Mouse (Mus musculus) kidney, adult 2 months (tissue): ENCODE measurements at regions not wholly inside any gene's neighbourhood (a gene's known extent, or its start where the extent isn't known, plus 50 kb on each side); places are given as distances from the start of the nearest gene placed in this dataset.

Experiments
- CTCF ChIP-seq: fragments of 200-500 bp; conservative IDR thresholded peaks from 2 replicates; pipeline ENCODE4 v1.5.1; 2011; ENCODE audit warnings: low read depth, mild to moderate bottlenecking, control low read depth, low read length, moderate library complexity, mixed read lengths; ENCODE audit not compliant: insufficient read depth, insufficient read length
- POLR2A ChIP-seq: fragments of 200-500 bp; IDR thresholded peaks from one replicate; pipeline ENCODE4 v1.6.1; 2011; ENCODE audit warnings: low read depth, low read length, control low read depth

DNA sequence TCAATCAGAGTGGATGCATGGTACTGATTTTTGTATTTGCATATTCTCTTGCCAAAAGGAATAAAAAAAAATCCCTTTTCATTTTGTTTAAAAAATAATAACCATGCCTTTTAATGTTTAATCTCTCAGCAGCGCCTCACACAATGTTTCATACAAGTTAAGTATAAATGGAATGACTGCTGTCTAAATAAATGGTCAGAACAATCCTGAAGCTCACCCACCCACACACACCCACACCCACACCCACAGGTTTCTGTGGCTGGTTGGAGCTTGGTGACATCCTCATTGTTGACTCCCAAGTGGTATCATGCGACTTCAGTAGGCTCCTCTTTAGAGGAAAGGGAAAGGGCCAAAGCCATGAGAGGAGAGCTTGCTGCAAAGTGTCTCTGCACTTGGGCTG lies 361.6 kb upstream of the Arid1b start:
- TF ChIP-seq CTCF (no peak), POLR2A (no peak)
